Mouse (Mus musculus): Measurements from ENCODE around the gene Rere. TPM values are rescaled to one million over a fixed set of nuclear protein-coding genes. Genes with fewer than 3 reads are reported as not detected.

The Rere gene
- total RNA-seq, 1 experiment: 21.7 TPM

DNA sequence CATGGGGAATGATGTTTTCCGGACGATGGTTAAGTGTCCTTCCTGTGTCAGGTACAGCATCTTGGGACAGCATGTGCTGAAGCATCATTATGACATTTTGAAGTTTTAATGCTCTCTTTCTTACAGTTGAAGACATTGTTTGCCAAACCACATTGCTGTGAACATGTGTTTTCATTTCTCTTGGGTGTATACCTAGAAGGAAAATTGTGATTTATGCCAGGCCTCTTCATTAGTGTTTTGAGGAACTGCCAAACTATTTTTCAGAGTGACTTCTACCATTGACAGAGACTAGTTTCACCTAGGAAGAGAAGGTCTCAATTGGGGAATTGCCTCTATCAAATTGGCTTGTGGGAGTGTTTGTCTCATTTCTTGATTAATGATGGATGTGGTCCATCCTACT lies 44.6 kb downstream of the Rere start:
- no peak overlapping the region for H3K4me3 ChIP-seq (ENCODE audit: insufficient read depth in 1 of 2, low read depth in 1 of 2, low read length in 2 of 2, poor library complexity in 1 of 2, severe bottlenecking in 1 of 2)
- H3K36me3 ChIP-seq (ENCODE audit: control insufficient read depth, insufficient read depth, low read length, poor library complexity, severe bottlenecking): peaks cover 3% of the 10 kb centered on the region; the same call in 1 of the 2 replicates
- TF ChIP-seq ZC3H11A (IDR thresholded peaks at IDR 0.05; ENCODE audit: borderline replicate concordance, low read depth, low read length) (no peak), ZNF384 (IDR thresholded peaks at IDR 0.05; ENCODE audit: low read depth, low read length) (no peak), MAFK (IDR thresholded peaks at IDR 0.05; ENCODE audit: insufficient read depth, low read depth, low read length) (no peak), HCFC1 (IDR thresholded peaks at IDR 0.05; ENCODE audit: borderline replicate concordance, insufficient read depth, low read length) (no peak), CHD2 (IDR thresholded peaks at IDR 0.05; ENCODE audit: low read depth, low read length) (no peak)
- H3K9me3 ChIP-seq (ENCODE audit: control insufficient read depth, insufficient read depth, low read depth, low read length): no peaks in the 10 kb centered on the region
- H3K4me1 ChIP-seq (ENCODE audit: control insufficient read depth in 2 of 2, insufficient read depth in 2 of 2, low read length in 2 of 2, poor library complexity in 1 of 2): no peaks in the 10 kb centered on the region
- H3K9ac ChIP-seq (ENCODE audit: insufficient read depth, low read depth, low read length, poor library complexity, severe bottlenecking): no peak overlapping the region
- H3K27ac ChIP-seq (ENCODE audit: insufficient read depth, low read depth, low read length, poor library complexity, severe bottlenecking): no peak overlapping the region
- no peak for DNase-seq (ENCODE audit: low read depth, low spot score)
- in situ Hi-C loops (cut with MboI; ENCODE audit: low sequenced_read_pairs in 2 of 2, unreplicated experiment in 2 of 2): no loop called here

DNA sequence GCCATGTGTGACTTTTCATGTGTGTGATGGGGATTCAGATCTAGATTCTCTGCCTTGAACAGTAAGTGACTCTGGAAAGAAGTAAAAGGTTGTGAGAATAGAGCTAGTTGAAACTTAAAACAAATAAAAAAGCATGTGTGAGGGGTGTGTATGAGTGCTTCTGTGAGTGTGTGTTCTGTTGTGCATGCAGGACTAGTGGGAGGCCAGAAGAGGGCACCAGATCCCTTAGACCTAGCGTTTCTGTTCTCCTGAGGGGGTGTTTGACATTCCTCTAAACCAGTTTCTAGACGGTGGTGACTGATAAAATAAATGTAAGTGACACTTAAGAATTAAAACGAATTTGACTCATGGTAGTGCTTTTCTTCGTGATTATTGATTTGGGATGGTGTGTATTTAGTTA lies 46.0 kb downstream of the Rere start:
- H3K9ac ChIP-seq (ENCODE audit: insufficient read depth, low read depth, low read length, poor library complexity, severe bottlenecking): no peak overlapping the region
- no peaks in the 10 kb centered on the region for H3K9me3 ChIP-seq (ENCODE audit: control insufficient read depth, insufficient read depth, low read depth, low read length)
- in situ Hi-C loops (cut with MboI; ENCODE audit: low sequenced_read_pairs in 2 of 2, unreplicated experiment in 2 of 2): no loop called here
- no peaks in the 10 kb centered on the region for H3K4me1 ChIP-seq (ENCODE audit: control insufficient read depth in 2 of 2, insufficient read depth in 2 of 2, low read length in 2 of 2, poor library complexity in 1 of 2)
- H3K27ac ChIP-seq (ENCODE audit: insufficient read depth, low read depth, low read length, poor library complexity, severe bottlenecking): no peak overlapping the region
- H3K36me3 ChIP-seq (ENCODE audit: control insufficient read depth, insufficient read depth, low read length, poor library complexity, severe bottlenecking): peaks cover 3% of the 10 kb centered on the region; the same call in 1 of the 2 replicates
- H3K4me3 ChIP-seq (ENCODE audit: insufficient read depth in 1 of 2, low read depth in 1 of 2, low read length in 2 of 2, poor library complexity in 1 of 2, severe bottlenecking in 1 of 2): no peak overlapping the region
- TF ChIP-seq ZC3H11A (IDR thresholded peaks at IDR 0.05; ENCODE audit: borderline replicate concordance, low read depth, low read length) (0 out of 2 replicates have a peak, but pooled peaks have one; percentile 12), ZNF384 (IDR thresholded peaks at IDR 0.05; ENCODE audit: low read depth, low read length) (no peak)
- DNase-seq (ENCODE audit: low read depth, low spot score): peak; percentile 40

DNA sequence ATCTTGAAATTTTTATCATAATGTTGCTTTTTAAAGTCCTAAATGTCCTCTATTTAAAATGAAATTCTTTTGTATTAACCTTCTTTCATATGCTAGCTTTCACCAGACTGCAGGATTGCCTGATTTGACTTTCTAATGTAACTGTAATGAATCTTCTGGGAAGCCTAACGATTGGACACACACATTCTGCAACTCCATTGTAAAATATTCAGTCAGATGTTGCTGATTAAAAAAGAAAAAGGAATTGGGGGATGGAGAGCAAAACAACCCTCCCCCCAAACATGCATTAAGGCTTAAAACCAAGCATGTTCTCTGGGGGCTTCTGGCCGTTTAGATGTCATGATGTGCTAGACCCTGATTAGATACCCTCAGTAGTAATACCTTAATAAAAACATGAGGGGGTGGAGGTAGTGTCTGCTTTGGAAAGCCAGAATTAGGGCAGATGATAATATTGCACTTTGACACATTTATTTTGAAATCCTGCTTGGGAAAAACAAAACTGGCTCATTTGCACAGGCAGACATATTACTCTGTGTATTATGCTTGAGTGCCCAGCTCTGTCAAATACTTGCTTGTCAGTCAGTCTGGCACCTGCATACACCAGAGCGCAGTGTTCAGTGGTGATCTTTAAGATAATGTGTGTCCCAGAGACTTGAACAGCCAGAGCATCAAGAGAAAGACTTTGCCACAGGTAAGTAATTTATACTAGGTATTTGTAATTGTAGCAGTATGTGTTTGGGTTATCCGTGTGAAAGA lies 52.7 kb downstream of the Rere start:
- Histone ChIP-seq H3K9ac (ENCODE audit: insufficient read depth, low read depth, low read length, poor library complexity, severe bottlenecking) (no peak overlapping the region), H3K9me3 (ENCODE audit: control insufficient read depth, insufficient read depth, low read depth, low read length) (no peaks in the 10 kb centered on the region), H3K4me1 (ENCODE audit: control insufficient read depth in 2 of 2, insufficient read depth in 2 of 2, low read length in 2 of 2, poor library complexity in 1 of 2) (peaks cover 0 to 3% of the 10 kb centered on the region in 2 experiments; a peak in 2 of 4 replicates), H3K4me3 (ENCODE audit: insufficient read depth in 1 of 2, low read depth in 1 of 2, low read length in 2 of 2, poor library complexity in 1 of 2, severe bottlenecking in 1 of 2) (no peak overlapping the region), H3K36me3 (ENCODE audit: control insufficient read depth, insufficient read depth, low read length, poor library complexity, severe bottlenecking) (peaks cover 3% of the 10 kb centered on the region; the same call in 1 of the 2 replicates), H3K27ac (ENCODE audit: insufficient read depth, low read depth, low read length, poor library complexity, severe bottlenecking) (no peak overlapping the region)
- no peak for DNase-seq (ENCODE audit: low read depth, low spot score)
- no peak for TF ChIP-seq ZC3H11A (IDR thresholded peaks at IDR 0.05; ENCODE audit: borderline replicate concordance, low read depth, low read length)
- in situ Hi-C loops (cut with MboI; ENCODE audit: low sequenced_read_pairs in 2 of 2, unreplicated experiment in 2 of 2): no loop called here

DNA sequence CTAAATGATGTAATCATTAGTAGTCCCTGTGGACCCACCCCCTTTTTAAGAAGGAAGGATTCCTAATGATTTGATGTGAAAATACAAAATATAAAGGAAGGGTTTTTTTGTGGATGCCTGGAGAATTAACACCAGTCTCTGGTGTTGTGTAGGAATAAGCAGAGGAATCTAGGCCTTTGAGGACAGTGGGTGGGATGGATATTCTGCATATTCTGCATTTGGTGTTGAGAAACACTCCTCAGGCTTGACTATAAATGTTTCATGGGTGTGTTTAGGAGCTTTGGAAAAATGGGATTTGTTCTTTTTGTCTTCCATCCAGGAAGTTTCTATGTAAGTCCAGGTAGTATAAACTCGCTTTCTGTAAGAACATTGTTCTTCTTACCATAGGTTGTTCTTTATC lies 55.8 kb downstream of the Rere start:
- Histone ChIP-seq H3K27ac (ENCODE audit: insufficient read depth, low read depth, low read length, poor library complexity, severe bottlenecking) (no peak overlapping the region), H3K4me1 (ENCODE audit: control insufficient read depth in 2 of 2, insufficient read depth in 2 of 2, low read length in 2 of 2, poor library complexity in 1 of 2) (peaks cover 0 to 8% of the 10 kb centered on the region in 2 experiments; a peak in 2 of 4 replicates), H3K9me3 (ENCODE audit: control insufficient read depth, insufficient read depth, low read depth, low read length) (no peaks in the 10 kb centered on the region), H3K4me3 (ENCODE audit: insufficient read depth in 1 of 2, low read depth in 1 of 2, low read length in 2 of 2, poor library complexity in 1 of 2, severe bottlenecking in 1 of 2) (no peak overlapping the region), H3K36me3 (ENCODE audit: control insufficient read depth, insufficient read depth, low read length, poor library complexity, severe bottlenecking) (no peaks in the 10 kb centered on the region), H3K9ac (ENCODE audit: insufficient read depth, low read depth, low read length, poor library complexity, severe bottlenecking) (no peak overlapping the region)
- no peak for DNase-seq (ENCODE audit: low read depth, low spot score)
- TF ChIP-seq ZC3H11A (IDR thresholded peaks at IDR 0.05; ENCODE audit: borderline replicate concordance, low read depth, low read length): no peak
- no peak for TF ChIP-seq ZNF384 (IDR thresholded peaks at IDR 0.05; ENCODE audit: low read depth, low read length)
- TF ChIP-seq MAFK (IDR thresholded peaks at IDR 0.05; ENCODE audit: insufficient read depth, low read depth, low read length): no peak
- TF ChIP-seq CHD2 (IDR thresholded peaks at IDR 0.05; ENCODE audit: low read depth, low read length): no peak
- TF ChIP-seq HCFC1 (IDR thresholded peaks at IDR 0.05; ENCODE audit: borderline replicate concordance, insufficient read depth, low read length): no peak
- in situ Hi-C loops (cut with MboI; ENCODE audit: low sequenced_read_pairs in 2 of 2, unreplicated experiment in 2 of 2): no loop called here
